Mouse (Mus musculus) lung, postnatal 4 days (tissue): ENCODE measurements at regions not wholly inside any gene's neighbourhood (a gene's known extent, or its start where the extent isn't known, plus 50 kb on each side); places are given as distances from the start of the nearest gene placed in this dataset.

Experiments used
- DNase-seq, 2 experiments: peaks; one replicate each; pipeline ENCODE4 v3.0.0; 2021

DNA sequence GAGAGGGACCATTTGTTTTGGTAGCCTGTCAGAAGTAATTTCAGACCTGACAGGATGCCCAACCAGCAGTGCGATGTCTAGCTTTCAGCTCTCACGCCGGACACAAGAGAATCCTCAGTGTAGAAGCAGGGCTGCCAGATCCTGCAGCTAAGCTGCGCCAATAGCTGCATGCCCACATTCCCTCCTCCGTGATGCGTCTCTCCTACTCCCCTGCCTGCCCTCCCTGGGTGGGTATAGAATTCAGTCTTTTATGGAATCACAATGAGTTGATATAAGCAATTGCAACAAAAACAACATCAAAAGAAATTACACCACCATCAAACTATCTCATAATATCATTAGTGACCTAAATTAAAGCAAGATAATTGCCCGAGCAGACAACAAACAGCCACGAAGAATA, 587.1 kb downstream of the Ofcc1 start:
- no peak for DNase-seq

GRCm38 (mm10) chr13:39769228-39769627, 592.0 kb downstream of the Ofcc1 start:
- DNase-seq = no peak

DNA sequence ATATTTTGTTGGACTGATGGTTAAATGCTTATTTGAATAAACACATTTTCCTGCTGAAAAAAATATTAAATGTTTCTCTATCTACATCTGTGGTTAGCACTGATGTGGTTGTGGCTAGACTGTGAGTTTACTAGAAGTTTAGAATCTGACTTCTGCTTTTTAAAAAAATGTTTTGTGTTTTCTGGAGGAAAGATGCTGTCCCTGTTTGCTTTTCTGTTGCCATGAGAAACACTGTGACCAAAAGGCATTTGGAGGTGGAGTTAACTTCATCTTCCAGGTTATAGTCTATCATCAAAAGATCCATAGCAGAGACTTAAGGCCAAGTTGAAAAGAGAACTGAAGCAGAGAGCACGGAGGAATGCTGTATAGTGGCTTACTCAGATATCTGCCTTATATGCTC, 594.4 kb downstream of the Ofcc1 start:
- DNase-seq = no peak
